Mouse (Mus musculus): ENCODE measurements around the gene Mob2. TPM values are rescaled to one million over a fixed set of nuclear protein-coding genes. Genes with fewer than 3 reads are reported as not detected.

Mob2 gene
- polyA plus RNA-seq, 1 experiment: 31.8 TPM

DNA sequence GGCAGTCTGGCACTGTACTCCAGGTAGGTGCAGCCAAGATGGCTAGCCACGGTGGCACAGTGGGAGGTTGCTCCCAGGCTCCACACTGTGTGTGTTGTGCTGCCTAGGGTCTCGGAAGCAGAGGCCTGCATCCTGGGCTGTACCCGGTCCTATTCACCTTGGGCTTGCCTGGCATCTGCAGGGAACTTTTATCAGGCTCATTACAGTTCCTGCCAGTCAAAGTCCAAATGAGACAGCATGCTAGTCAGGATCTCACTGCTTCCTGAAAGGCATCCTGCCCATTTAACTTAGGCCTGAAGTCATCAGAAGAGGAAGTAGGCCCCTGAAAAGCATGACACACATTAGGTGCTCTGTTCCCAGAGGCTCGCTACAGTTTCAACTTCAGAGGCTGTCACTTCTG, 7.6 kb upstream of the Mob2 start:
- H3K27me3 ChIP-seq (ENCODE audit: control insufficient read depth, insufficient read depth, low read length): no peaks in the 10 kb centered on the region
- H3K36me3 ChIP-seq (ENCODE audit: control insufficient read depth, insufficient read depth, low read length): no peaks in the 10 kb centered on the region
- H3K4me1 ChIP-seq (ENCODE audit: control insufficient read depth, insufficient read depth, insufficient read length, low read length): peaks cover 21% of the 10 kb centered on the region
- H3K27ac ChIP-seq (ENCODE audit: insufficient read depth, low read depth, low read length): peak overlapping the region; percentile 83
- WGBS: 14% methylated on average over 4 of the region's 4 CpGs
- TF ChIP-seq CTCF (IDR thresholded peaks at IDR 0.05; ENCODE audit: extremely low read depth, insufficient read length, insufficient replicate concordance, low read depth, low read length) (no peak), POLR2A (IDR thresholded peaks at IDR 0.05; ENCODE audit: low read depth, low read length) (no peak)
- no peak overlapping the region for H3K4me3 ChIP-seq (ENCODE audit: low read depth, low read length)

DNA sequence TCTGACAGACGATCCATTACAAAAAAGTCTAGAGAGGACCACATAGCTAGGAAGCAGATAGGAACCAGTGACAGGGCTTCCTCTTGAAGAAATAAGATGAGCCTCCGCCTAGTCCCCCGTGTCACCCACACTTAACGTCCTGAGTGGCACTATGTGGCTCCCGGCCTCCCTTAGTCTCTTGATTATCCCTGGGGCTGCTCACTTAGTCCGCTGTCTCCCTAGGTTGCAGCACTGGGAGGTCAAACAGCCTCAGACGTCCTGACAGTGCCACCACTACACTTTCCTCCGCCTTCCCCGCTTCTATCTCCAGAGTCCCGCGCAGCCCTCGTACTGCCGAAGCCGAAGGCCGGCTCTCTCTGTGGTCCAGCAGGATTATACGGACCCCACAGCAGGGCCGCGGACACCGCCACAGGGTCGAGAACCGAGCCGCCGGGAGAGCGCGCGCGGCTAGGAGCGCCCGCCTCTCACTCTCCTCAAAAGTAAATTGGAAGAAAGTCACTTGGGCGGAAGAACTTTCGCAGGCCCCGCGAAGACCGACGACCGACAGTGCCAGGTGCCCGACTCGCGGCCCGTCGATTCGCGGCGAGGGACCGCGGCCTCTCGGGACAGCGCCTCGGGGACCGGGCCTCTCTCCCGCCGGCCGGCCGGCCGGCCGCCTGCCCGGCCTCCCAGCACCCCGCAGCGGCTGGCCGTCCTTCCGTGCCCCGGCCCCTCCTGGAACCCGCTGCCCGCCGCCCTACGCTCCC, 507 bp downstream of the Mob2 start:
- peak overlapping the region; percentile 3; the same call in 1 of the 2 replicates for H3K27ac ChIP-seq (ENCODE audit: insufficient read depth, low read depth, low read length)
- H3K27me3 ChIP-seq (ENCODE audit: control insufficient read depth, insufficient read depth, low read length): no peaks in the 10 kb centered on the region
- 1% methylated on average over 55 of the region's 66 CpGs for WGBS
- H3K36me3 ChIP-seq (ENCODE audit: control insufficient read depth, insufficient read depth, low read length): peaks cover under 1% of the 10 kb centered on the region; the same call in 1 of the 2 replicates
- TF ChIP-seq POLR2A (IDR thresholded peaks at IDR 0.05; ENCODE audit: low read depth, low read length) (no peak), CTCF (IDR thresholded peaks at IDR 0.05; ENCODE audit: extremely low read depth, insufficient read length, insufficient replicate concordance, low read depth, low read length) (no peak)
- H3K4me3 ChIP-seq (ENCODE audit: low read depth, low read length): peak overlapping the region; percentile 89
- peaks cover 25% of the 10 kb centered on the region for H3K4me1 ChIP-seq (ENCODE audit: control insufficient read depth, insufficient read depth, insufficient read length, low read length)

DNA sequence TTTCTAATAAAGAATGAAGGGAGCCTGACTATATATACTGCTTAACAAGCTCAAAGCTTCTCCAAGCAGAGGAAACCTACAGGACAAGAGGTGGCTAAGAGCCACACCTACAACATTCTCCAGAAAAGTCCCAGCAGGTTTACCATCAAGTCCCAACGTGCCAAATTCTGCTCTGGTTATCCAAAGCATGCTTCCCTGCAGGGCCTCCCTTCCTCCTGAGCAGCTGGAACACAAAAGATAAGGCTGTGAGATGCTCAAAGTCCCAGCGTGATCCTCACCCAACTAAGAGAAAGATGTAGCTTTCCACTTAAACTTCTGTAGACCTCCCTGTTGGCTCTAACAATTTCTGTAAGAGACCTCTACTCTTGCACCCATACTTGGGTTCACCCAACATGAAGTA, 1.8 kb downstream of the Mob2 start:
- Histone ChIP-seq H3K27ac (ENCODE audit: insufficient read depth, low read depth, low read length) (no peak overlapping the region), H3K4me3 (ENCODE audit: low read depth, low read length) (no peak overlapping the region), H3K4me1 (ENCODE audit: control insufficient read depth, insufficient read depth, insufficient read length, low read length) (peaks cover 25% of the 10 kb centered on the region), H3K36me3 (ENCODE audit: control insufficient read depth, insufficient read depth, low read length) (peaks cover 2% of the 10 kb centered on the region; the same call in 1 of the 2 replicates), H3K27me3 (ENCODE audit: control insufficient read depth, insufficient read depth, low read length) (no peaks in the 10 kb centered on the region)
- 21% methylated on average over 2 of the region's 2 CpGs for WGBS
- TF ChIP-seq CTCF (IDR thresholded peaks at IDR 0.05; ENCODE audit: extremely low read depth, insufficient read length, insufficient replicate concordance, low read depth, low read length) (no peak), POLR2A (IDR thresholded peaks at IDR 0.05; ENCODE audit: low read depth, low read length) (no peak)

DNA sequence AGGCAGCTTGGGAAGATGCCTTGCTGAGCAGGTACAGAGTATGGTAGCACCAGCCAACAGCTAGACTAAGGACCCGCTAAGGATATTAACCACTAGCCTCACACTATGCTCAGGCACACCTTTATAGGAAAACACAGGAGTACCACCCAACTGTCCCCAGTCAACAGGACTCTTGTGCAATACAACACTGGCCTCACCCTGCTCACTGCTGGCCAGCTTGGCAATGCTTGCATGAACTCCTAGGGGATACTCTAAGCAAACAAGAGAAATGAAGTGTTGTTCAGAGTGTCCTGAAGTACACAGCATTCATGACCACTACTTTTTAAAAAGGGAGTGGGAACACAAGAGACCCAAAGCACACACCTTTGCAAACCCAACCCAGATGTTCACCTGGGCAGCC, 3.7 kb downstream of the Mob2 start:
- H3K27me3 ChIP-seq (ENCODE audit: control insufficient read depth, insufficient read depth, low read length): no peaks in the 10 kb centered on the region
- no peak overlapping the region for H3K4me3 ChIP-seq (ENCODE audit: low read depth, low read length)
- TF ChIP-seq POLR2A (IDR thresholded peaks at IDR 0.05; ENCODE audit: low read depth, low read length) (no peak), CTCF (IDR thresholded peaks at IDR 0.05; ENCODE audit: extremely low read depth, insufficient read length, insufficient replicate concordance, low read depth, low read length) (no peak)
- 63% methylated on average over 1 of the region's 1 CpGs for WGBS
- peak overlapping the region; percentile 63 for H3K27ac ChIP-seq (ENCODE audit: insufficient read depth, low read depth, low read length)
- H3K36me3 ChIP-seq (ENCODE audit: control insufficient read depth, insufficient read depth, low read length): peaks cover 6% of the 10 kb centered on the region
- H3K4me1 ChIP-seq (ENCODE audit: control insufficient read depth, insufficient read depth, insufficient read length, low read length): peaks cover 25% of the 10 kb centered on the region

DNA sequence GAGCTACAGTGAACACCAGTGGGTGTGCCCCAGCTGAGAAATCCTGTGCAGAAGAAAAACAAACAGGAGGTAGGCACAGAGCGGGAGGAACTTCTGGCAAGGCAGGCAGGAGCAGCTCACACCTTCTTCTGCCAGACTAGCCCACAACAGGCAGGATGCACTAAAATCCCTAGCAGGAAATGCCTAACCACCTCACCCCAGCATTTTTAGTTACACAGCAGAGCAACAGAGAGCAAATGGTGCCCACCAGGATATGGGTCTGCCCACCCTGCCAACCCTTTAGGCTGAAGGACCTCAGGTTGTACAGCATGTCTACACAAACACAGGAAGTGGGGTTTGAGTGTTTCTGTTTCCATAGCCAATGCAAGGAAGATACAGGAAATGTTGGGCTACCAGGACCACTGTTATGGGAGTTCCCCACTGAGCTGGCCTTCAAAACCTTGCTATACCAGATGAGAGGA, 4.2 kb downstream of the Mob2 start:
- Histone ChIP-seq H3K4me3 (ENCODE audit: low read depth, low read length) (no peak overlapping the region), H3K36me3 (ENCODE audit: control insufficient read depth, insufficient read depth, low read length) (peaks cover 6% of the 10 kb centered on the region), H3K27ac (ENCODE audit: insufficient read depth, low read depth, low read length) (peak overlapping the region; percentile 63), H3K4me1 (ENCODE audit: control insufficient read depth, insufficient read depth, insufficient read length, low read length) (peaks cover 24% of the 10 kb centered on the region), H3K27me3 (ENCODE audit: control insufficient read depth, insufficient read depth, low read length) (no peaks in the 10 kb centered on the region)
- WGBS: 14% methylated on average over 1 of the region's 1 CpGs
- TF ChIP-seq CTCF (IDR thresholded peaks at IDR 0.05; ENCODE audit: extremely low read depth, insufficient read length, insufficient replicate concordance, low read depth, low read length) (no peak), POLR2A (IDR thresholded peaks at IDR 0.05; ENCODE audit: low read depth, low read length) (no peak)

DNA sequence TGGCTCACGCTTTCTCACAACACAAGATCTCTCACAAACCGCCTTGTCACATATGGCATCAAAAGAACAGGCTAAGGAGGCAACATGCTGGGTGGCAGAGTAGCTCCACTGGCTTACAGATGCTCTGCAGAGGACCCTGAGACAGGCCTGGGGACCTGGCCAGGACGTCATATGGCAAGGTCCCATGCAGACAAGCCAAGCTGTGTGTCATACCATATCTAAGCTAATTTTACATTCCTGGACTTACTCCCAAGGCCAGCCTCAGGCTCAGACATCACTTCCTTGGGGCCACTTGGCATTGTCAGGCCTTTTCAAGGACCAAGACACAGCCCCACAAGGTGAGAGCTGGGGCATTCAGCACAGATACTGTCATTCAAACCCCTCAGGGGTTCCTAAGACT, 5.4 kb downstream of the Mob2 start:
- H3K36me3 ChIP-seq (ENCODE audit: control insufficient read depth, insufficient read depth, low read length): peaks cover 8% of the 10 kb centered on the region
- no peak for TF ChIP-seq POLR2A (IDR thresholded peaks at IDR 0.05; ENCODE audit: low read depth, low read length)
- no peak for TF ChIP-seq CTCF (IDR thresholded peaks at IDR 0.05; ENCODE audit: extremely low read depth, insufficient read length, insufficient replicate concordance, low read depth, low read length)
- WGBS: 82% methylated on average over 3 of the region's 3 CpGs
- H3K27me3 ChIP-seq (ENCODE audit: control insufficient read depth, insufficient read depth, low read length): no peaks in the 10 kb centered on the region
- H3K4me1 ChIP-seq (ENCODE audit: control insufficient read depth, insufficient read depth, insufficient read length, low read length): peaks cover 19% of the 10 kb centered on the region
- no peak overlapping the region for H3K27ac ChIP-seq (ENCODE audit: insufficient read depth, low read depth, low read length)
- H3K4me3 ChIP-seq (ENCODE audit: low read depth, low read length): no peak overlapping the region

DNA sequence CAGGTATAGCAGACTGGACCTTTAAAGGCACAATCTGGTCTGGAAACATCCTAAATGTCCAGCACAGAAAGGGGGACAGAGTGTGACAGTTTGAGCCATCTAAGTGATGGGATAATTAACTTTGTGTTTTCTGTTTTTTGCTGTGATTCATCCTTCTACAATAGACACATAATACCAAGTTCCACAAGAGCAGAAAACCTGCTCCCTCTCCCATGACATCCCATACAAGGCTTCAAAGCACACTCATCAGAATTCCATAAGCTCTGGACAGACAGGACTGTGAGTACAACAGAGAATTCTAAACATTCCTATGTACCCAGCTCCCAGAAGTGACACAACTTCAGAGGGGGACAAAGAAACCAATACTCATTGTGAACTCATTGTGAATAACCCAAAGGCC, 10.3 kb downstream of the Mob2 start:
- Histone ChIP-seq H3K4me1 (ENCODE audit: control insufficient read depth, insufficient read depth, insufficient read length, low read length) (peaks cover 8% of the 10 kb centered on the region; the same call in 1 of the 2 replicates), H3K27ac (ENCODE audit: insufficient read depth, low read depth, low read length) (no peak overlapping the region), H3K36me3 (ENCODE audit: control insufficient read depth, insufficient read depth, low read length) (peaks cover 12% of the 10 kb centered on the region), H3K27me3 (ENCODE audit: control insufficient read depth, insufficient read depth, low read length) (no peaks in the 10 kb centered on the region), H3K4me3 (ENCODE audit: low read depth, low read length) (no peak overlapping the region)
- no peak for TF ChIP-seq POLR2A (IDR thresholded peaks at IDR 0.05; ENCODE audit: low read depth, low read length)
